Mouse (Mus musculus) midbrain, embryonic 14.5 days (tissue): ENCODE data around the gene Ahdc1. TPM values are rescaled to one million over a fixed set of nuclear protein-coding genes. Genes with fewer than 3 reads are reported as not detected.
A peak's percentile ranks its signal among the peaks of the same experiment; 100 is the strongest.

Source experiments
- ATAC-seq: fragments of 200-750 bp; cut with Nextera tagmentation; 2 replicates; pipeline ENCODE4 v1.8.0; 2017; ENCODE audit warnings: moderate number of reproducible peaks, moderate library complexity; ENCODE audit not compliant: low FRiP score, low TSS enrichment
- DNase-seq: peaks from one replicate; pipeline ENCODE4 v3.0.0-alpha.2; 2015
- H3K27ac ChIP-seq: fragments of 300-500 bp; sonication (generic); replicated peaks from 2 replicates; pipeline ENCODE4 v1.5.1; 2014; ENCODE audit warnings: mild to moderate bottlenecking, low read depth, low read length, moderate library complexity
- H3K27me3 ChIP-seq: fragments of 300-500 bp; sonication (generic); 2 replicates; pipeline ENCODE4 v1.6.1; 2014; ENCODE audit warnings: low read length, control low read depth, mixed read lengths; ENCODE audit not compliant: control insufficient read depth, insufficient read depth
- H3K36me3 ChIP-seq: fragments of 300-500 bp; sonication (generic); 2 replicates; pipeline ENCODE4 v1.6.1; 2014; ENCODE audit warnings: low read length, control low read depth; ENCODE audit not compliant: control insufficient read depth, insufficient read depth
- H3K4me1 ChIP-seq: fragments of 300-500 bp; sonication (generic); 2 replicates; pipeline ENCODE4 v1.6.1; 2014; ENCODE audit warnings: mild to moderate bottlenecking, antibody characterized with exemption, low read length, control low read depth; ENCODE audit not compliant: control insufficient read depth, insufficient read depth
- H3K4me2 ChIP-seq: fragments of 300-500 bp; sonication (generic); 2 replicates; pipeline ENCODE4 v1.6.1; 2014; ENCODE audit warnings: mild to moderate bottlenecking, low read length, moderate library complexity
- H3K4me3 ChIP-seq: fragments of 300-500 bp; sonication (generic); replicated peaks from 2 replicates; pipeline ENCODE4 v1.5.1; 2014; ENCODE audit warnings: low read depth, low read length
- H3K9ac ChIP-seq: fragments of 300-500 bp; sonication (generic); replicated peaks from 2 replicates; pipeline ENCODE4 v1.6.1; 2014; ENCODE audit warnings: mild to moderate bottlenecking, low read length, moderate library complexity
- H3K9me3 ChIP-seq: fragments of 300-500 bp; sonication (generic); 2 replicates; pipeline ENCODE4 v1.6.1; 2016; ENCODE audit warnings: low read length, control low read depth, mixed read lengths; ENCODE audit not compliant: control insufficient read depth
- WGBS: fragments of 180-500 bp; shearing (Covaris S2); extraction: QIAGEN DNeasy Blood & Tissue Kit; methylation state at CpG from one replicate; pipeline ENCODE4 v1.1.7; 2014; 5-methylcytosine and 5-hydroxymethylcytosine counted together
- polyA plus RNA-seq: library from polyadenylated mRNA; unstranded; fragments of >200 nt; fragmentation: Nextera tagmentation; extraction: Ambion mirVana; gene quantifications from 2 replicates; pipeline ENCODE4 v1.2.1, GENCODE M21; 2014

Gene Ahdc1
- polyA plus RNA-seq, 1 experiment from 2014 or later, result 13.0 TPM

GRCm38 (mm10) chr4:132972101-132972500 is 39.0 kb upstream of the Ahdc1 start:
- Histone ChIP-seq H3K27ac (no peak overlapping the region), H3K4me1 (peaks cover 20% of the 10 kb centered on the region; the same call in 1 of the 2 replicates), H3K4me3 (no peak overlapping the region), H3K9ac (no peak overlapping the region), H3K4me2 (no peak overlapping the region), H3K27me3 (peaks cover 10% of the 10 kb centered on the region), H3K9me3 (no peaks in the 10 kb centered on the region), H3K36me3 (no peaks in the 10 kb centered on the region)
- 71% methylated on average over 3 of the region's 3 CpGs for WGBS
- no peak for DNase-seq
- ATAC-seq, result no peak

GRCm38 (mm10) chr4:132972556-132972955 is 38.5 kb upstream of the Ahdc1 start:
- WGBS, result 23% methylated on average over 2 of the region's 2 CpGs
- no peak for DNase-seq

GRCm38 (mm10) chr4:132973186-132973585 is 37.9 kb upstream of the Ahdc1 start:
- no peak for DNase-seq
- ATAC-seq, result no peak
- WGBS, result 25% methylated on average over 8 of the region's 8 CpGs
- H3K9me3 ChIP-seq, result no peaks in the 10 kb centered on the region
- H3K27me3 ChIP-seq, result peaks cover 10% of the 10 kb centered on the region
- no peaks in the 10 kb centered on the region for H3K36me3 ChIP-seq
- no peak overlapping the region for H3K9ac ChIP-seq
- peaks cover 20% of the 10 kb centered on the region; the same call in 1 of the 2 replicates for H3K4me1 ChIP-seq
- no peak overlapping the region for H3K27ac ChIP-seq
- no peak overlapping the region for H3K4me2 ChIP-seq
- no peak overlapping the region for H3K4me3 ChIP-seq

More at GRCm38 (mm10) chr4:132972556-132972955, 38.5 kb upstream of the Ahdc1 start:
- Histone ChIP-seq H3K4me3 (no peak overlapping the region), H3K27ac (no peak overlapping the region), H3K9me3 (no peaks in the 10 kb centered on the region), H3K4me1 (peaks cover 20% of the 10 kb centered on the region; the same call in 1 of the 2 replicates), H3K27me3 (peaks cover 10% of the 10 kb centered on the region), H3K9ac (no peak overlapping the region), H3K36me3 (no peaks in the 10 kb centered on the region), H3K4me2 (no peak overlapping the region)
- ATAC-seq, result no peak

GRCm38 (mm10) chr4:132973814-132974398 is 37.2 kb upstream of the Ahdc1 start, which contains the start of gene Fgr:
Fgr (plus strand) TSS chr4:132974095.
- ATAC-seq, result no peak
- Histone ChIP-seq H3K9ac (no peak within 1 kb of the TSS), H3K9me3 (no peaks in the 10 kb centered on the region), H3K4me1 (peaks cover 20% of the 10 kb centered on the region; the same call in 1 of the 2 replicates), H3K27me3 (peaks cover 10% of the 10 kb centered on the region), H3K4me3 (no peak within 1 kb of the TSS; the same call in 1 of the 2 replicates), H3K36me3 (no peaks in the 10 kb centered on the region), H3K4me2 (peak within 1 kb of the TSS; percentile 37), H3K27ac (no peak within 1 kb of the TSS)
- DNase-seq, result no peak
- 6% methylated on average over 21 of the region's 21 CpGs for WGBS

- H3K36me3 ChIP-seq, result no peaks in the 10 kb centered on the region
- DNase-seq (peak; percentile 85), ATAC-seq (no peak)
- H3K9ac ChIP-seq, result no peak overlapping the region
- peaks cover 20% of the 10 kb centered on the region; the same call in 1 of the 2 replicates for H3K4me1 ChIP-seq
- H3K27ac ChIP-seq, result no peak overlapping the region
- no peaks in the 10 kb centered on the region for H3K9me3 ChIP-seq
- 2% methylated on average over 15 of the region's 15 CpGs for WGBS
- H3K4me2 ChIP-seq, result peak overlapping the region; percentile 37
- H3K27me3 ChIP-seq, result peaks cover 10% of the 10 kb centered on the region
- no peak overlapping the region; the same call in 1 of the 2 replicates for H3K4me3 ChIP-seq
These were observed 36.2 kb upstream of the Ahdc1 start for GRCm38 (mm10) chr4:132974904-132975303.

GRCm38 (mm10) chr4:132975791-132976190 is 35.3 kb upstream of the Ahdc1 start:
- Histone ChIP-seq H3K9me3 (no peaks in the 10 kb centered on the region), H3K4me2 (no peak overlapping the region), H3K9ac (no peak overlapping the region), H3K27ac (no peak overlapping the region), H3K4me3 (no peak overlapping the region), H3K36me3 (no peaks in the 10 kb centered on the region), H3K4me1 (peaks cover 20% of the 10 kb centered on the region; the same call in 1 of the 2 replicates), H3K27me3 (peaks cover 10% of the 10 kb centered on the region)
- DNase-seq (no peak), ATAC-seq (no peak)
- 41% methylated on average over 3 of the region's 3 CpGs for WGBS

- no peak overlapping the region for H3K4me2 ChIP-seq
- peaks cover 10% of the 10 kb centered on the region for H3K27me3 ChIP-seq
These were observed 34.3 kb upstream of the Ahdc1 start for GRCm38 (mm10) chr4:132976729-132977128.

GRCm38 (mm10) chr4:132977597-132977996 is 33.5 kb upstream of the Ahdc1 start:
- ATAC-seq, result no peak
- no peak overlapping the region for H3K9ac ChIP-seq
- no peak for DNase-seq
- H3K27ac ChIP-seq, result no peak overlapping the region
- no peaks in the 10 kb centered on the region for H3K36me3 ChIP-seq
- 53% methylated on average over 5 of the region's 5 CpGs for WGBS
- H3K4me3 ChIP-seq, result no peak overlapping the region
- peaks cover 10% of the 10 kb centered on the region for H3K27me3 ChIP-seq
- no peaks in the 10 kb centered on the region for H3K9me3 ChIP-seq
- no peak overlapping the region for H3K4me2 ChIP-seq
- H3K4me1 ChIP-seq, result peaks cover 20% of the 10 kb centered on the region; the same call in 1 of the 2 replicates

More at GRCm38 (mm10) chr4:132976729-132977128, 34.3 kb upstream of the Ahdc1 start:
- ATAC-seq (no peak), DNase-seq (no peak)
- H3K27ac ChIP-seq, result no peak overlapping the region
- no peak overlapping the region for H3K4me3 ChIP-seq
- no peaks in the 10 kb centered on the region for H3K36me3 ChIP-seq
- no peak overlapping the region for H3K9ac ChIP-seq
- H3K9me3 ChIP-seq, result no peaks in the 10 kb centered on the region
- 89% methylated on average over 6 of the region's 6 CpGs for WGBS
- peaks cover 20% of the 10 kb centered on the region; the same call in 1 of the 2 replicates for H3K4me1 ChIP-seq

GRCm38 (mm10) chr4:132979186-132979585 is 31.9 kb upstream of the Ahdc1 start:
- no peak overlapping the region for H3K27ac ChIP-seq
- DNase-seq, result no peak
- no peaks in the 10 kb centered on the region for H3K36me3 ChIP-seq
- WGBS, result 65% methylated on average over 2 of the region's 2 CpGs
- no peak for ATAC-seq
- H3K4me3 ChIP-seq, result no peak overlapping the region
- peaks cover 17% of the 10 kb centered on the region; the same call in 1 of the 2 replicates for H3K4me1 ChIP-seq
- no peaks in the 10 kb centered on the region for H3K9me3 ChIP-seq
- peaks cover 3% of the 10 kb centered on the region; the same call in 1 of the 2 replicates for H3K27me3 ChIP-seq
- no peak overlapping the region for H3K9ac ChIP-seq
- H3K4me2 ChIP-seq, result no peak overlapping the region
